Mouse (Mus musculus): Measurements from ENCODE around the gene Stk32c. TPM values are rescaled to one million over a fixed set of nuclear protein-coding genes. Genes with fewer than 3 reads are reported as not detected.

Gene Stk32c
- polyA plus RNA-seq, 1 experiment: 7.5 TPM

GRCm38 (mm10) chr7:139187771-139188633 is 25.1 kb downstream of the Stk32c start:
- H3K4me1 ChIP-seq (ENCODE audit: control insufficient read depth, insufficient read depth, insufficient read length): no peaks in the 10 kb centered on the region; the same call in 1 of the 2 replicates
- 2% methylated on average over 90 of the region's 94 CpGs for WGBS
- H3K36me3 ChIP-seq (ENCODE audit: control insufficient read depth, insufficient read depth, low read length): no peaks in the 10 kb centered on the region
- H3K27ac ChIP-seq (ENCODE audit: insufficient read depth, low read length): no peak overlapping the region
- peaks cover 15% of the 10 kb centered on the region for H3K27me3 ChIP-seq (ENCODE audit: control insufficient read depth, insufficient read depth, low read length)
- peak overlapping the region; percentile 53; the same call in 1 of the 2 replicates for H3K4me3 ChIP-seq (ENCODE audit: extremely low read depth, insufficient read depth, insufficient read length)
- peak in 1 of 2 experiments; percentile 36 for DNase-seq (ENCODE audit: low read depth in 1 of 2, low spot score in 2 of 2)
- TF ChIP-seq CTCF (IDR thresholded peaks at IDR 0.05; ENCODE audit: extremely low read depth, insufficient read depth, insufficient read length, insufficient replicate concordance) (no peak), POLR2A (IDR thresholded peaks at IDR 0.05; ENCODE audit: low read depth, low read length) (no peak)

GRCm38 (mm10) chr7:139187277-139187676 is 25.8 kb downstream of the Stk32c start:
- peaks cover 15% of the 10 kb centered on the region for H3K27me3 ChIP-seq (ENCODE audit: control insufficient read depth, insufficient read depth, low read length)
- TF ChIP-seq CTCF (IDR thresholded peaks at IDR 0.05; ENCODE audit: extremely low read depth, insufficient read depth, insufficient read length, insufficient replicate concordance) (no peak), POLR2A (IDR thresholded peaks at IDR 0.05; ENCODE audit: low read depth, low read length) (no peak)
- H3K27ac ChIP-seq (ENCODE audit: insufficient read depth, low read length): no peak overlapping the region
- DNase-seq (ENCODE audit: low read depth in 1 of 2, low spot score in 2 of 2): no peak
- 45% methylated on average over 7 of the region's 7 CpGs for WGBS
- no peaks in the 10 kb centered on the region; the same call in 1 of the 2 replicates for H3K4me1 ChIP-seq (ENCODE audit: control insufficient read depth, insufficient read depth, insufficient read length)
- H3K4me3 ChIP-seq (ENCODE audit: extremely low read depth, insufficient read depth, insufficient read length): no peak overlapping the region
- no peaks in the 10 kb centered on the region for H3K36me3 ChIP-seq (ENCODE audit: control insufficient read depth, insufficient read depth, low read length)

- DNase-seq (ENCODE audit: low read depth in 1 of 2, low spot score in 2 of 2): no peak
- no peak overlapping the region for H3K27ac ChIP-seq (ENCODE audit: insufficient read depth, low read length)
- TF ChIP-seq POLR2A (IDR thresholded peaks at IDR 0.05; ENCODE audit: low read depth, low read length): no peak
- TF ChIP-seq CTCF (IDR thresholded peaks at IDR 0.05; ENCODE audit: extremely low read depth, insufficient read depth, insufficient read length, insufficient replicate concordance): no peak
- H3K4me1 ChIP-seq (ENCODE audit: control insufficient read depth, insufficient read depth, insufficient read length): no peaks in the 10 kb centered on the region; the same call in 1 of the 2 replicates
- 69% methylated on average over 8 of the region's 8 CpGs for whole genome bisulfite sequencing
- no peak overlapping the region for H3K4me3 ChIP-seq (ENCODE audit: extremely low read depth, insufficient read depth, insufficient read length)
- no peaks in the 10 kb centered on the region for H3K36me3 ChIP-seq (ENCODE audit: control insufficient read depth, insufficient read depth, low read length)
- peaks cover 15% of the 10 kb centered on the region for H3K27me3 ChIP-seq (ENCODE audit: control insufficient read depth, insufficient read depth, low read length)
These were observed 26.7 kb downstream of the Stk32c start for GRCm38 (mm10) chr7:139186436-139186835.

GRCm38 (mm10) chr7:139185971-139186370 is 27.1 kb downstream of the Stk32c start:
- no peaks in the 10 kb centered on the region for H3K36me3 ChIP-seq (ENCODE audit: control insufficient read depth, insufficient read depth, low read length)
- peaks cover 15% of the 10 kb centered on the region for H3K27me3 ChIP-seq (ENCODE audit: control insufficient read depth, insufficient read depth, low read length)
- H3K4me1 ChIP-seq (ENCODE audit: control insufficient read depth, insufficient read depth, insufficient read length): no peaks in the 10 kb centered on the region; the same call in 1 of the 2 replicates
- WGBS: 54% methylated on average over 5 of the region's 5 CpGs
- H3K27ac ChIP-seq (ENCODE audit: insufficient read depth, low read length): no peak overlapping the region
- TF ChIP-seq POLR2A (IDR thresholded peaks at IDR 0.05; ENCODE audit: low read depth, low read length): no peak
- TF ChIP-seq CTCF (IDR thresholded peaks at IDR 0.05; ENCODE audit: extremely low read depth, insufficient read depth, insufficient read length, insufficient replicate concordance): no peak
- no peak for DNase-seq (ENCODE audit: low read depth in 1 of 2, low spot score in 2 of 2)
- H3K4me3 ChIP-seq (ENCODE audit: extremely low read depth, insufficient read depth, insufficient read length): no peak overlapping the region

GRCm38 (mm10) chr7:139184846-139185245 is 28.3 kb downstream of the Stk32c start:
- Histone ChIP-seq H3K27ac (ENCODE audit: insufficient read depth, low read length) (no peak overlapping the region), H3K36me3 (ENCODE audit: control insufficient read depth, insufficient read depth, low read length) (no peaks in the 10 kb centered on the region), H3K4me3 (ENCODE audit: extremely low read depth, insufficient read depth, insufficient read length) (no peak overlapping the region), H3K4me1 (ENCODE audit: control insufficient read depth, insufficient read depth, insufficient read length) (no peaks in the 10 kb centered on the region; the same call in 1 of the 2 replicates), H3K27me3 (ENCODE audit: control insufficient read depth, insufficient read depth, low read length) (peaks cover 15% of the 10 kb centered on the region)
- DNase-seq (ENCODE audit: low read depth in 1 of 2, low spot score in 2 of 2): no peak
- 86% methylated on average over 7 of the region's 7 CpGs for WGBS
- TF ChIP-seq CTCF (IDR thresholded peaks at IDR 0.05; ENCODE audit: extremely low read depth, insufficient read depth, insufficient read length, insufficient replicate concordance) (no peak), POLR2A (IDR thresholded peaks at IDR 0.05; ENCODE audit: low read depth, low read length) (no peak)

- 72% methylated on average over 4 of the region's 4 CpGs for WGBS
- no peak overlapping the region for H3K27ac ChIP-seq (ENCODE audit: insufficient read depth, low read length)
- TF ChIP-seq CTCF (IDR thresholded peaks at IDR 0.05; ENCODE audit: extremely low read depth, insufficient read depth, insufficient read length, insufficient replicate concordance): no peak
- TF ChIP-seq POLR2A (IDR thresholded peaks at IDR 0.05; ENCODE audit: low read depth, low read length): no peak
- H3K4me3 ChIP-seq (ENCODE audit: extremely low read depth, insufficient read depth, insufficient read length): no peak overlapping the region
- no peak for DNase-seq (ENCODE audit: low read depth in 1 of 2, low spot score in 2 of 2)
- H3K4me1 ChIP-seq (ENCODE audit: control insufficient read depth, insufficient read depth, insufficient read length): no peaks in the 10 kb centered on the region; the same call in 1 of the 2 replicates
- H3K27me3 ChIP-seq (ENCODE audit: control insufficient read depth, insufficient read depth, low read length): peaks cover 15% of the 10 kb centered on the region
- H3K36me3 ChIP-seq (ENCODE audit: control insufficient read depth, insufficient read depth, low read length): no peaks in the 10 kb centered on the region
These were observed 28.7 kb downstream of the Stk32c start for GRCm38 (mm10) chr7:139184396-139184795.

GRCm38 (mm10) chr7:139180058-139180457 is 33.0 kb downstream of the Stk32c start:
- no peak for TF ChIP-seq CTCF (IDR thresholded peaks at IDR 0.05; ENCODE audit: extremely low read depth, insufficient read depth, insufficient read length, insufficient replicate concordance)
- no peak for TF ChIP-seq POLR2A (IDR thresholded peaks at IDR 0.05; ENCODE audit: low read depth, low read length)
- H3K27ac ChIP-seq (ENCODE audit: insufficient read depth, low read length): no peak overlapping the region
- no peaks in the 10 kb centered on the region for H3K36me3 ChIP-seq (ENCODE audit: control insufficient read depth, insufficient read depth, low read length)
- DNase-seq (ENCODE audit: low read depth in 1 of 2, low spot score in 2 of 2): no peak
- H3K4me1 ChIP-seq (ENCODE audit: control insufficient read depth, insufficient read depth, insufficient read length): no peaks in the 10 kb centered on the region
- WGBS: 90% methylated on average over 3 of the region's 3 CpGs
- H3K4me3 ChIP-seq (ENCODE audit: extremely low read depth, insufficient read depth, insufficient read length): no peak overlapping the region
- H3K27me3 ChIP-seq (ENCODE audit: control insufficient read depth, insufficient read depth, low read length): no peaks in the 10 kb centered on the region

Data from spleen, adult 2 months (tissue).